Mouse (Mus musculus) MEL (cell line): ENCODE measurements around the gene Hspbp1. TPM values are rescaled to one million over a fixed set of nuclear protein-coding genes. Genes with fewer than 3 reads are reported as not detected.

ENCODE experiments used
- DNase-seq: peaks from one replicate; pipeline ENCODE4 v3.0.0; 2011; ENCODE audit warnings: low read depth, low spot score
- H3K27ac ChIP-seq: 2 replicates; pipeline ENCODE4 v1.5.1; 2012; ENCODE audit warnings: low read depth, mild to moderate bottlenecking, control low read depth, low read length, moderate library complexity; ENCODE audit not compliant: control insufficient read depth
- H3K27me3 ChIP-seq, 2 experiments: fragments of 150-350 bp in 1 of 2; sonication (generic) in 1 of 2; 2 replicates each; pipeline ENCODE4 v1.6.1; 2012; ENCODE audit warnings: low read length in 2 of 2, mild to moderate bottlenecking in 2 of 2, improper control_type of control experiment in 1 of 2, moderate library complexity in 1 of 2; ENCODE audit not compliant: insufficient read depth in 2 of 2, control insufficient read depth in 1 of 2
- H3K36me3 ChIP-seq, 2 experiments: 2 replicates each; pipeline ENCODE4 v1.6.1; 2012 to 2014; ENCODE audit warnings: low read length in 2 of 2, improper control_type of control experiment in 1 of 2, inconsistent platforms in 1 of 2, mild to moderate bottlenecking in 1 of 2; ENCODE audit not compliant: insufficient read depth in 2 of 2, control insufficient read depth in 1 of 2
- H3K4me1 ChIP-seq, 2 experiments: fragments of 150-350 bp in 1 of 2; sonication (generic) in 1 of 2; 2 replicates each; pipeline ENCODE4 v1.6.1; 2012; ENCODE audit warnings: low read length in 2 of 2, improper control_type of control experiment in 1 of 2, mild to moderate bottlenecking in 1 of 2; ENCODE audit not compliant: insufficient read depth in 2 of 2, control insufficient read depth in 1 of 2
- H3K4me3 ChIP-seq, 2 experiments: fragments of 150-350 bp in 1 of 2; sonication (generic) in 1 of 2; 2 replicates each; pipeline ENCODE4 v1.5.1; 2012; ENCODE audit warnings: low read depth in 2 of 2, low read length in 2 of 2, mild to moderate bottlenecking in 2 of 2, moderate library complexity in 2 of 2, control low read depth in 1 of 2, improper control_type of control experiment in 1 of 2; ENCODE audit not compliant: control insufficient read depth in 1 of 2, insufficient read depth in 1 of 2
- H3K79me2 ChIP-seq: 2 replicates; pipeline ENCODE4 v1.6.1; 2012; ENCODE audit warnings: mild to moderate bottlenecking, low read length, moderate library complexity; ENCODE audit not compliant: control insufficient read depth, poor library complexity, insufficient read depth
- H3K9ac ChIP-seq: 2 replicates; pipeline ENCODE4 v1.6.1; 2012; ENCODE audit warnings: low read depth, mild to moderate bottlenecking, control low read depth, low read length, moderate library complexity; ENCODE audit not compliant: control insufficient read depth, poor library complexity, severe bottlenecking
- H3K9me3 ChIP-seq: fragments of 150-350 bp; sonication (generic); replicated peaks from 2 replicates; pipeline ENCODE4 v1.6.1; 2012; ENCODE audit warnings: mild to moderate bottlenecking, low read length, improper control_type of control experiment, moderate library complexity; ENCODE audit not compliant: insufficient read depth
- BHLHE40 ChIP-seq: IDR thresholded peaks from 2 replicates; pipeline ENCODE4 v1.6.1; 2012; ENCODE audit warnings: low read depth, mild to moderate bottlenecking, inconsistent platforms, low read length, improper control_type of control experiment, borderline replicate concordance
- CHD1 ChIP-seq: IDR thresholded peaks from 2 replicates; pipeline ENCODE4 v1.6.1; 2012; ENCODE audit warnings: low read depth, mild to moderate bottlenecking, inconsistent platforms, low read length, improper control_type of control experiment
- CHD2 ChIP-seq: IDR thresholded peaks from 2 replicates; pipeline ENCODE4 v1.6.1; 2011; ENCODE audit warnings: low read length, improper control_type of control experiment
- E2F4 ChIP-seq: IDR thresholded peaks from 2 replicates; pipeline ENCODE4 v1.6.1; 2011; ENCODE audit warnings: low read depth, low read length, improper control_type of control experiment, borderline replicate concordance
- ELF1 ChIP-seq: IDR thresholded peaks from 2 replicates; pipeline ENCODE4 v1.6.1; 2014; ENCODE audit warnings: low read depth, mild to moderate bottlenecking, inconsistent platforms, low read length, improper control_type of control experiment, moderate library complexity
- ETS1 ChIP-seq: IDR thresholded peaks from 2 replicates; pipeline ENCODE4 v1.6.1; 2012; ENCODE audit warnings: low read depth, mild to moderate bottlenecking, inconsistent platforms, low read length, improper control_type of control experiment, moderate library complexity
- GABPA ChIP-seq: IDR thresholded peaks from 2 replicates; pipeline ENCODE4 v1.6.1; 2012; ENCODE audit warnings: low read depth, mild to moderate bottlenecking, inconsistent platforms, low read length, improper control_type of control experiment, moderate library complexity
- GATA1 ChIP-seq: IDR thresholded peaks from 2 replicates; pipeline ENCODE4 v1.6.1; 2011; ENCODE audit warnings: low read depth, low read length, improper control_type of control experiment
- HCFC1 ChIP-seq: IDR thresholded peaks from 2 replicates; pipeline ENCODE4 v1.6.1; 2012; ENCODE audit warnings: low read depth, mild to moderate bottlenecking, inconsistent platforms, low read length, improper control_type of control experiment, moderate library complexity
- JUND ChIP-seq: IDR thresholded peaks from 2 replicates; pipeline ENCODE4 v1.6.1; 2011; ENCODE audit warnings: low read depth, mild to moderate bottlenecking, improper control_type of control experiment, low read length
- MAFK ChIP-seq: IDR thresholded peaks from 2 replicates; pipeline ENCODE4 v1.6.1; 2011; ENCODE audit warnings: low read depth, mild to moderate bottlenecking, low read length, improper control_type of control experiment, borderline replicate concordance
- MAX ChIP-seq: IDR thresholded peaks from 2 replicates; pipeline ENCODE4 v1.6.1; 2011; ENCODE audit warnings: low read length, improper control_type of control experiment
- MXI1 ChIP-seq: IDR thresholded peaks from 2 replicates; pipeline ENCODE4 v1.6.1; 2011; ENCODE audit warnings: mild to moderate bottlenecking, low read depth, low read length, improper control_type of control experiment
- MYC ChIP-seq: IDR thresholded peaks from 2 replicates; pipeline ENCODE4 v1.6.1; 2011; ENCODE audit warnings: low read depth, mild to moderate bottlenecking, low read length, improper control_type of control experiment, moderate library complexity
- NELFE ChIP-seq: IDR thresholded peaks from 2 replicates; pipeline ENCODE4 v1.6.1; 2011; ENCODE audit warnings: low read depth, low read length, improper control_type of control experiment
- NRF1 ChIP-seq: IDR thresholded peaks from 2 replicates; pipeline ENCODE4 v1.6.1; 2014; ENCODE audit warnings: low read depth, mild to moderate bottlenecking, inconsistent platforms, low read length, improper control_type of control experiment, moderate library complexity; ENCODE audit not compliant: poor library complexity, insufficient read depth, severe bottlenecking
- POLR2AphosphoS5 ChIP-seq: IDR thresholded peaks from 2 replicates; pipeline ENCODE4 v1.6.1; 2012; ENCODE audit warnings: low read depth, borderline replicate concordance, mild to moderate bottlenecking, inconsistent platforms, low read length, moderate library complexity, mixed read lengths
- RCOR1 ChIP-seq: IDR thresholded peaks from 2 replicates; pipeline ENCODE4 v1.6.1; 2012; ENCODE audit warnings: low read depth, mild to moderate bottlenecking, inconsistent platforms, low read length, improper control_type of control experiment
- TAL1 ChIP-seq: IDR thresholded peaks from 2 replicates; pipeline ENCODE4 v1.6.1; 2012; ENCODE audit warnings: mild to moderate bottlenecking, inconsistent platforms, low read length, moderate library complexity, mixed read lengths
- TBP ChIP-seq: IDR thresholded peaks from 2 replicates; pipeline ENCODE4 v1.8.0; 2011; ENCODE audit warnings: low read depth, low read length, improper control_type of control experiment
- USF1 ChIP-seq: IDR thresholded peaks from 2 replicates; pipeline ENCODE4 v1.6.1; 2014; ENCODE audit warnings: low read depth, mild to moderate bottlenecking, inconsistent platforms, low read length, improper control_type of control experiment, moderate library complexity
- USF2 ChIP-seq, 2 experiments: IDR thresholded peaks; 2 replicates each; pipeline ENCODE4 v1.6.1; 2011 to 2012; ENCODE audit warnings: improper control_type of control experiment in 2 of 2, low read length in 2 of 2, borderline replicate concordance in 1 of 2, inconsistent platforms in 1 of 2, low read depth in 1 of 2, mild to moderate bottlenecking in 1 of 2; ENCODE audit not compliant: insufficient read depth in 1 of 2
- ZC3H11A ChIP-seq: IDR thresholded peaks from 2 replicates; pipeline ENCODE4 v1.6.1; 2012; ENCODE audit warnings: low read depth, mild to moderate bottlenecking, inconsistent platforms, low read length, improper control_type of control experiment
- ZMIZ1 ChIP-seq: IDR thresholded peaks from 2 replicates; pipeline ENCODE4 v1.6.1; 2012; ENCODE audit warnings: low read depth, mild to moderate bottlenecking, inconsistent platforms, low read length, improper control_type of control experiment, moderate library complexity
- ZNF384 ChIP-seq: IDR thresholded peaks from 2 replicates; pipeline ENCODE4 v1.6.1; 2012; ENCODE audit warnings: low read depth, mild to moderate bottlenecking, inconsistent platforms, low read length, improper control_type of control experiment
- polyA plus RNA-seq, 2 experiments: library from polyadenylated mRNA; stranded (reverse) in 1 of 2; unstranded in 1 of 2; fragments of >175 nt in 1 of 2; fragments of >200 nt in 1 of 2; gene quantifications; 2 replicates each; pipeline versions ENCODE4 v1.2.1 to v1.2.4; 2012; ENCODE audit warnings: low replicate concordance in 2 of 2, low read depth in 1 of 2; ENCODE audit not compliant: insufficient read length in 2 of 2, insufficient read depth in 1 of 2, missing spikeins in 1 of 2
- total RNA-seq: library from RNA; depleted of rRNA; stranded (reverse); fragments of 300-350 nt; gene quantifications from 2 replicates; pipeline ENCODE4 v1.2.3, GENCODE M21; 2012

Gene Hspbp1
- total and polyA plus RNA-seq, 3 experiments, result 101 to 111 TPM; not detected in 1

GRCm38 (mm10) chr7:4674114-4674731, 10.6 kb downstream of the Hspbp1 start:
- Histone ChIP-seq H3K9me3 (no peaks in the 10 kb centered on the region), H3K9ac (no peak overlapping the region), H3K4me3 (no peak overlapping the region), H3K27ac (no peak overlapping the region), H3K36me3 (peaks cover 7 to 15% of the 10 kb centered on the region in 2 experiments), H3K79me2 (no peaks in the 10 kb centered on the region), H3K4me1 (peaks cover 12 to 16% of the 10 kb centered on the region in 2 experiments)
- DNase-seq, result no peak
- no peak for TF ChIP-seq MAFK
- no peak for TF ChIP-seq GABPA
- no peak for TF ChIP-seq ZC3H11A
- TF ChIP-seq ELF1, result no peak
- no peak for TF ChIP-seq JUND
- no peak for TF ChIP-seq BHLHE40
- no peak for TF ChIP-seq ZNF384
- TF ChIP-seq POLR2AphosphoS5, result no peak
- no peak for TF ChIP-seq MAX
- TF ChIP-seq CHD1, result no peak
- no peak for TF ChIP-seq MYC
- no peak for TF ChIP-seq TBP
- no peak for TF ChIP-seq USF1
- no peak for TF ChIP-seq ZMIZ1
- TF ChIP-seq, all 39 proteins: peak for 0
- H3K27me3 ChIP-seq, result no peaks in the 10 kb centered on the region

DNA sequence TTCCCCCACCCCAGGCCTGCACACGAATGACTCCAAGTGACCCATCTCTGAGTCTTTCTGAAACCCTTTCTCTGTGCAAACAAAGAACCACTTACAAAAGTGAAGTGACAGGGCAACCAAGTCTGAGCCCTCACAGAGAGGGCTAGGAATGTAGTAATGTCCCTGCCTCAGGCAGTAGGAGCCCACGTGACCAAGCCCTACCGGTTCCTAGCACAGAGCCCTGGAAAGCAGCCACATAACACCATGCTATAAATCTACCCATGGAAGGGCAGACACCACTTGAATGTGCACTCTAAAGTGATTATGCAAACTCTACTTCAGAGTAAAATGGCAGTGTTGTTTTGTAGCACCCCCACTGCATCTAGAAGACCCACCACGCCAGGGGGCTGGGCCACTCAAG, 12.9 kb downstream of the Hspbp1 start:
- H3K27ac ChIP-seq, result no peak overlapping the region
- no peak for DNase-seq
- H3K36me3 ChIP-seq, result peaks cover 8 to 15% of the 10 kb centered on the region in 2 experiments
- H3K4me1 ChIP-seq, result peaks cover 12 to 16% of the 10 kb centered on the region in 2 experiments
- H3K9me3 ChIP-seq, result no peaks in the 10 kb centered on the region
- no peaks in the 10 kb centered on the region for H3K79me2 ChIP-seq
- H3K4me3 ChIP-seq, result no peak overlapping the region
- no peaks in the 10 kb centered on the region for H3K27me3 ChIP-seq
- H3K9ac ChIP-seq, result no peak overlapping the region
- TF ChIP-seq ZC3H11A (no peak), GATA1 (no peak), CHD2 (no peak), BHLHE40 (no peak), JUND (no peak), RCOR1 (no peak), NELFE (no peak), USF2 (IDR thresholded peaks at IDR 0.05; ENCODE audit: borderline replicate concordance in 1 of 2, insufficient read depth in 1 of 2, low read depth in 1 of 2, low read length in 2 of 2) (no peak), TAL1 (no peak), MAX (no peak), ETS1 (no peak), MYC (no peak), NRF1 (no peak), HCFC1 (no peak), E2F4 (no peak), MXI1 (no peak), TBP (no peak)
